Mouse (Mus musculus): ENCODE measurements at regions not wholly inside any gene's neighbourhood (a gene's known extent, or its start where the extent isn't known, plus 50 kb on each side); places are given as distances from the start of the nearest gene placed in this dataset.

DNA sequence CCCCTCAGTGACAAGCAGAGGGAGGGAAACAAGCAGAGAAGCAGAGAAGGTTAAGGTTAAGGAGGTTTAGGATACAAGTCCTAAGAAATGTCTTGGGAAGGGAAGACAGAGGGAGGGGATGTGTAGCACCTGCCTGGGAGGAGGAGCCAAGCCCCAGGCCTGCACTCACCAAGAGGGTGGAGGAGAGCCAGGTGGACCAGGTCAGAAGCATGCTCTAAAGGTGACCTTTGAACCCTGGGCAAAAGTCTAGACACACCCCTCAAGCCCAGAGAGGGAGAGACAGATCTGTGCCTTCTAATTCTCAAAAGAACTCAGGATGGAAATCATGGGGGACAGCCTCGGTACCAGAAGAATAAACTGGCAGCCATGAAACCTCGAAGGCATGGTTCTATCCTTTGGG lies 54.4 kb upstream of the Calm2 start:
- no peak for ATAC-seq (replicated peaks; ENCODE audit: insufficient number of reproducible peaks, low FRiP score, low TSS enrichment, poor library complexity, severe bottlenecking)

DNA sequence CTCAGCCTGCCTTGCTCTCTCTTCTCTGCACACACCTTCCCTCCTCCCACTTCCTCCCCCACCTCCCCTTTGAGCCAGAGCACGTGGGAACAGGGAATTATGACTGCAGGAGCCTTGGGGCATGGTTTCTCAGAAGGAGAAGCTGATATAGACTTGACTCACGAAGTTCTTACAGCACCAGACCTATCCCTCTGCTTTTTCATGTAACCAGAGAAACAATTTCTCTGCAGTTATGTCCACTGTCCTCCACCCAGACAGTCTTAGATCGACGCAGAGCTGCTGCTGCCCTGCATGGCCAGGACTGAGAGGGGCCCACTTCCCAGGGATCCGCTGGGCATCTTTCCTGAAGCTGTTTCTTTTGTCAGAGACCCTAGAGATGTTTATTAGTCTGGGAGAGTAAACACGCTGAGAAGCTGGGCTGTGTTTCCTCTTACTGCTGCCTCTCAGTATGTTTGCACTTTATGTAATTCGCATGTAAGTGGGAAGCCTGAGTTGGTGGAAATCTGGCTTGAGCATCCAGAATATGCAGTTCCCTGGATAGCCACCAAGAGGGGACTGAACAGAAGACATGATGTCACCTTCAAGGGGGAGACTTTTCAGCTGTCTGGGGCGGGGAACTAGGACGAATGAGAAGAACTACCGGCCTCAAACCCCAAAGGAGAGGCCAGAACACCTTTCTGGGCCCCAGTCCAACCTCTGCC lies 55.1 kb upstream of the Calm2 start:
- ATAC-seq (replicated peaks; ENCODE audit: insufficient number of reproducible peaks, low FRiP score, low TSS enrichment, poor library complexity, severe bottlenecking) = no peak

DNA sequence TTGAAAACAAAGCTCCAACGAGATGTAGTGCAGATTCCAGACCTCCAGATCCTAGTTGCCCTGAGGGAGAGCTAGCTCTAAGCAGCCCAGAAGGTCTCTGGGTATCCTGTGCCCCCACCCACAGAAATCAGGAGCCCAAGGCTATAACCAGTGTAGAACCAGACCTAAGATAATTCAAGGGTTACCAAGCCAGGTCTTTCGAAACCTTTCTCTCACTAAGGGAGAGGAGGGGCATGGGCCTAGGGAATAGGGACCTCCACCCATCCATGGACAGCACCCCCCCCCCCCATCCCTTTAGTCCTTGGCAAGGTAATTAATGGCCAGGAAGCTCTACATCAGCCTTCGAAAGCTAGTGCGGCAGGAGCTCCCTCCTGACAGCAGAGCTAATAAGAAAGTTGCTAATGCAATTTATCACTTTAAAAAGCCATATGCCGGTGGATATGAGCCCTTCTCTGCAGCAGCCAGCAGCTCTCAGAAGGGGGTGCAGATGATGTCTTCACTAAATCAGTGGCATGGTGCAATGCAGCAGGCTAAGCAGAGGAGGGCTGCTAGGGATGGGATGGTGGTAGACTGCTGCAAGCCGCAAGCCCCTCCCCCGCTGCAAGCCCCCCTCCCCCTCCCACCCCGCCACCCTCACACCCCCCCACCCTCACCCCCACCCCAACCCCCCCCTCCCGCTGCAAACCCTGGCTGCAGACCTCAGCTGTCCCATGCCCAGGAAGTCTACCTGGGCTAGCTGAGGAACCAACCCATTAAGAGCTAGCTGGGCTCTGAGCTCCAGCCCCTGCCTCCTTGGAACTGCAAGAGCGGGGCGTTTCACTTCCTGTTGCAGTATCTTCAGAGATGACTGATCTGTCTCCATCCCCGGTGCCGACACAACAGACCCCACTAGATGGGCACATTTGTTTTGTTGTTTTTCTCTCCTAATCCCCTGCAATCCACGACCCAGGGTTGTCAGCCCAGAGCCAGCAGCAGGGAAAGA lies 55.9 kb upstream of the Calm2 start:
- ATAC-seq (replicated peaks; ENCODE audit: insufficient number of reproducible peaks, low FRiP score, low TSS enrichment, poor library complexity, severe bottlenecking) = no peak

DNA sequence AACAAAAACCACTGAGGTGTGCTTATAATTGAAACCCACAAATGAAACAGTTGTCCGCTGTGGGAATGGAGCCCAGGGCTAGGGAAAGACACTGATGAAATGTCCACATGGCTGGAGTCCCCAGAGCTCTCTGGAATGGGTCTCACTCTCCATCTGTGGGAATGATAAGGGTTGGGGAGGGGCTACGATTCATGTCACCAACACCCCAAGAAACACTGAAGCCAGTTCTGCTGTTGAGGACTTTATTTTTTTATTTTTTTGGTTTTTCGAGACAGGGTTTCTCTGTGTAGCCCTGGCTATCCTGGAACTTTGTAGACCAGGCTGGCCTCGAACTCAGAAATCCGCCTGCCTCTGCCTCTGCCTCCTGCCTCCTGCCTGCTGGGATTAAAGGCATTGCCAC lies 56.8 kb upstream of the Calm2 start:
- ATAC-seq (replicated peaks; ENCODE audit: insufficient number of reproducible peaks, low FRiP score, low TSS enrichment, poor library complexity, severe bottlenecking) = no peak

DNA sequence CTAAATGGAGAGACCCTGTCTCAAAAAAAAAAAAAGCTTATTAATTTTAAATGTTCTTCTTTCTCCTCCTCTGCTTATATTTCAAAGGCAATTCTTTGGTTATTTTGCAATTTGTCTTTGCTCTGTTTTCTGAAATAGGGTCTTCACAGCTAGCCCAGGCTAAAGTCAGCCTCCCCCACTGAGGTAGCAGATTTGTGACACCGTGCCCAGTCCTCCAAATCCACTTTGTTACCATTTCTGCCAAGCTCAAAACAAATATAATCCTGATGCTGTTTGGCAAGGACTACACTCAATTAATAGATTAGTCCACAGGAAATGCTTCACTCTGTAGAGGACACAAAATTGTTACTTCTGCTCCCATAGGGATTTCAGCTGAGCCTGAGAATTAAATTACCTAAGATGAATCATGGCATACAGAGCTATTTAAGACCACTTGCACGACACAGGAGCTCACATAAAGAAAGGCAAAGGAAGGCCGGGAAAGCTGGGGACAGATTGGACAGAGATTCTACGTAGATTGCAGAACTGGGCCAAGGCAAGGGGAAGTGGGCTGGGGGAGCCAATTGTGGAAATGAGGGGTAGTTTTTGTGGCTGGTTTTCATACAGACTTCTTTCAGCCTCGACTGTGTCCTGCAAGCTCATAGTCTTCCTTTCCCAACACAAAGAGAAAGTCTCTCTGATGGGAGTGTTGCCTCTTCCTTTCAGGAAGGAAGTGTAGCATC lies 58.4 kb upstream of the Calm2 start:
- no peak for ATAC-seq (replicated peaks; ENCODE audit: insufficient number of reproducible peaks, low FRiP score, low TSS enrichment, poor library complexity, severe bottlenecking)

DNA sequence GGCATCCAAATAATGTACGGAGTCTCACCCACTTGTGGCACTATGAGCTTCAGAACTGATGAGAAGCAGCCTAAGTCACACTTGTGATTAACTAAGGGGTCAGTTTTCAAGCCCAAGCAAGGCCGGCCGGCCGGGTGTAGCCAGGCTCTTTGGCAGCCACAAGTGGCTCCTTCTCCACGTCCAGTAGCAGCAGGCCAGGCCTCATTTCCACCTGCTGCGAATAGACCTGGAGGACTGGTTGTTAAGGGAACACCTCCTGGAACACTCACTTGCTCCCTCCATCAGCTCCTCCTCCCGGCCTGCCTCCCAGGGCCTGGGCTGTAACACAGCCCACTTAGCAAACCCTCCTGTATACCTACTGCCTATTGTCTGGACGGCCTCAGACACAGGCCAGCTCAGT lies 61.1 kb upstream of the Calm2 start:
- no peak for ATAC-seq (replicated peaks; ENCODE audit: insufficient number of reproducible peaks, low FRiP score, low TSS enrichment, poor library complexity, severe bottlenecking)

DNA sequence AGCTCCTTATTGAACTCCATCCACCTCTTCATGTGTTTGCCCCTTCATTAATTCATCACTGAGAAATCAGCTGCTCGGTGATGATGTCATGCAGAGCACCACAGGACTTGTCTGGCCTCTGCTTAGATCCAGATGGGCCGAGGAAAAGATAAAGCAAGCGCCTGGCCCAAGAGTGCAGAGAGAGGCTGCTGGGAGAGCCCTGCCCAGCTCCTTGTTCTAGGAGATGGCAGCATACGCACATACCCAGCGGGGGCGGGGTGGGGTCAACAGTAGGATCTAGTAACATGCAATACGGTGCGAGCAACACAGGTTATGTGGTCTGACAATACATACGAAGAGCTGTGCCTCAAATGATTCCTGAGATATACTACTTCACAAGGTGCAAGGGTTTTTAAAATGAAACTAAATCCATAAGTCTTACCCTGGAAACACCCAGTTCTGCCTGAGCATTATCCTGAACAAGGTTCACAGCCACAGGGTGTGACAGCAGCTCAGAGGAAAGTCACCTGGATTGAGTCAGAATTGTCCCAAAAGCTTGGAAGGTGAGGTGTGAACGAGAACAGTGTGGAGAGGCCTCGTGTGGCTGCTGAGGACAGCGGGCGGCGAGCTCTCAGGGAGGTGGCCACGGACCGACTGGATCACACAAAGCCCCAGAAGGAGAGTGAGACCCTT lies 62.0 kb upstream of the Calm2 start:
- no peak for ATAC-seq (replicated peaks; ENCODE audit: insufficient number of reproducible peaks, low FRiP score, low TSS enrichment, poor library complexity, severe bottlenecking)

DNA sequence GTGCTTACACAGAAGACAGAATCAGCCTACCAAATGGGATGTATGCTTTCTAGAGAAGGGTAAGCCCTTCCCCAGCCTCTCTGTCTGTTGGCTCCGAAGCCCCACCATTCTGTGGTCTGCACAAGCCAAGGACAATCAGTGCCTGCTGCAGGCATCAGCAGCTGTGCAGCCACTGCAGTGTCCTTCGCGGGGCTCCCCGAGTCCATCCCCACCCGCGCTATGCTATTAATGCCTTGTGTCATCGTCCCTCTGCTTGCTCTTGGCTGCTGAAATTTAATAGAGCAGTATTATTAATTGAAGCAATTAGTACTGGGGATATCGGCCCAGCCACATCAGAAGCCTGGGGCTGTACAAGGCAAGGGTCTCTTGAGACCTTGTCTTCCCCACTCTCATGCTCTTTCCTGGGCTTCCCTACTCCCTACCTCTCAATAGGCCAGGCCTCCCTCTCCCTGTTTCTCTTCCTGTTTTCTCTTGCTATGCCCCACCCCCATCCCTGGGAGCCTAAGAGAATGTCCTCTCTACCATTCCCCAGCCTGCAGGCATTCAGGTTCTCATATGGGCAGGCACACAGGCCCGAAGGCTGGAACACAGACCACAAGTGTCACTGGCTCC lies 65.4 kb upstream of the Calm2 start:
- ATAC-seq (replicated peaks; ENCODE audit: insufficient number of reproducible peaks, low FRiP score, low TSS enrichment, poor library complexity, severe bottlenecking) = no peak

DNA sequence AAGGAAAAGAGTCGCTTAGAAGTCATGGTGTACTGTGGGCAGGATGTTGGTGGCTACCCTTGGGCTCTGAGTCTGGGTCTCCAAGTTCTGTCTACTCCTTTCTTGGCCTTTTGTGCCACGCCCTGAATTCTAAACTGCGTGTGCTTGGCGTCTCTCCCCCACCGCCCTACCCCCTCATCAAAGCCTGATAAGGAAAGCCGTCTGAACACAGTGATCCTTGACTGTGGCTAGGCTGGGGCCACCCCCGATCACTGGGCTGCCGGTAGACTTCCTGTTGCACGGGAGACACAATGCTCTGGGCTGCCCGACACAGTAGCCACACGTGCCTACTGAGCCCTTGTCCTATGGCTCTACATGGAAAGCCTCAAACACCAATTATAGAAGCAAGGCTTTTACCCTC lies 67.1 kb upstream of the Calm2 start:
- ATAC-seq (replicated peaks; ENCODE audit: insufficient number of reproducible peaks, low FRiP score, low TSS enrichment, poor library complexity, severe bottlenecking) = peak; percentile 40; the same call in 1 of the 2 replicates

DNA sequence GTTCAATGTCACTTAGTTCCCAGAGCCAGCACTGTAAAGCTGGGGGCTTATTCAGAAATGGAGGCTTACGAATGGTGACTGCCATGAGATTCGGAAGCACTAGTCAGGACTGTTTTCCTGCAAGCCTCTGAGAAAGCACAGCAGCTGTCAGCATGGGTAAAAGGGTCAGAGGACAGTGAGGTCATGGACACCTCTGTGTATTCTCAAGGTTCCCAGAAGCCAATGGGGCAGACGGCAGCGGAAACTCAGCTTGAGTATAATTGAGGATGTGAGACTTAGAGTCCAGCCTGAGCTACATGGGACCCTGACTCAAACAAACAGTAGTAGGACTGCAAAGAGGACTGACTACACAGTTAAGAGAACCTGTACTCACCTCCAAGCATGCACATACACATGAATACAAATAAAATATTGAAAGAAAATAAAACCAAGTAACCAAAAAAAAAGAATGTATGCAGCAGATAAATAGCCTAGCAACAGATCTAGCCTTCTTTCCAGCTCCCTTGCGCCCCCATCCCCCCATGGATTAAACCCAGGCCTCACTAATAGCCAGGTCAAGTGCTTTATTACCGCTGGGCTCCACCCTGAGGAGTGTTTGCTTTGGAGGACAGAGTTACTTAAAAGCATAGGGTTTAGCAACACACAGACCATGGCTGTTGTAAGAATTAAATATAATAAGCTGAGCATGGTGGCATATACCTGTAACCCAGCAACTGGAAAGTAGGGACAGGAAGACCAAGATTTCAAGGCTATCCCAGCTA lies 67.8 kb upstream of the Calm2 start:
- no peak for ATAC-seq (replicated peaks; ENCODE audit: insufficient number of reproducible peaks, low FRiP score, low TSS enrichment, poor library complexity, severe bottlenecking)

DNA sequence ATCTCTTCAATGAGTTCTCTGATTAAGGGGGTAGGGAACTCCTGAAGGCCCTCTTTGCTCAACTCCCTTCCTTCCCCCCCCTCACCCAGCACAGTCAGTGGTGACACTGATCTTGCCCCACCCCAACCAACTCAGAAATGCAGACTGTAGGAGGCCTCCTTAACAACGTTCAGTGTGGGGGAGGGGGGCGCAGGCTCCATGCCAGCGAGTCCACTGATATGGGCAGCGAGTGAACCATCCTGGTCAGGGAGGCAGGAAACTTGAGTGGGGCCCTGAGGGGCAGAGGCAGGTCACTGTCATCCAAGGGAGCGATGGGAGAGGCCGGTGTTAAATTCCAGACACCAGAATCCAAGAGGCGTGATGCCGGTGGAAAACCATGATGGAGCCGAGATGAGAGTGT lies 70.5 kb upstream of the Calm2 start:
- no peak for ATAC-seq (replicated peaks; ENCODE audit: insufficient number of reproducible peaks, low FRiP score, low TSS enrichment, poor library complexity, severe bottlenecking)

DNA sequence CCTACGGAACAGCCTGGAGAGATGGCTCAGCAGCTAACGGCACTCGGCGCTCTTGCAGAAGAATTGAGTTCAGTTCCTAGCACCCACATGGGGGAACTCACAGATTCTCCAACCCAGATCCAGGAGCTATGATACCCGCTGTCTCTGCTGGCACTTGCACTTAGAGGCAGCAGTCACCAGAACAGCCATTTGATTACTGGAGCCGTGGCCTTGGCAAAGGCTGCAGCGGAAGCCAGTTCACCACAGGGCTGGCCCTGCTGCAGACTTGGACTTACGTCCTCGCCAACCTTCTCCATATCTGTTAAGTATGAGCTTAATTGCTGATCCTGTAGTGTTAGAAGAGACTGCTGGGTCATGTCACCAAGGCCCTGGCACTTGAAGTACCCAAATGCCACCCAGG lies 72.7 kb upstream of the Calm2 start:
- ATAC-seq (replicated peaks; ENCODE audit: insufficient number of reproducible peaks, low FRiP score, low TSS enrichment, poor library complexity, severe bottlenecking) = no peak

DNA sequence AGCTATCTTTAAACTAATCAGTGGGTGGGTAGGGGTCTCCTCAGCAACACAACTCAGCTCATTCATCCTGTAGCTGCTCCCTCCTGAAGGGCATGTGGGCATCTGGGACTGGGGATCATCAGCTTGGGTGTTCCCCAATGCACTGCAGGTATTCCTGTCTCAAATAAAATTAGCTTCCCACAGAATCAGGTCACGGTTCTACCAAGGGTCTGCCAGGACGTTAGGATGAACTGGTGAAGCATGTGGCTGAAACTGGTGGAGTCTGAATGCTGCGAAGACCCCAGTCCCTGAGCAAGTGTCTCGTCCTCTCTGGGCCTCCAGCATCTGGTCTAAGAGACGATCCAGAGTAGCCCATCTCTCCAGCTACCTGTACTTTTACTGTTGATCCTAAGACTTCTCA lies 74.1 kb upstream of the Calm2 start:
- no peak for ATAC-seq (replicated peaks; ENCODE audit: insufficient number of reproducible peaks, low FRiP score, low TSS enrichment, poor library complexity, severe bottlenecking)

DNA sequence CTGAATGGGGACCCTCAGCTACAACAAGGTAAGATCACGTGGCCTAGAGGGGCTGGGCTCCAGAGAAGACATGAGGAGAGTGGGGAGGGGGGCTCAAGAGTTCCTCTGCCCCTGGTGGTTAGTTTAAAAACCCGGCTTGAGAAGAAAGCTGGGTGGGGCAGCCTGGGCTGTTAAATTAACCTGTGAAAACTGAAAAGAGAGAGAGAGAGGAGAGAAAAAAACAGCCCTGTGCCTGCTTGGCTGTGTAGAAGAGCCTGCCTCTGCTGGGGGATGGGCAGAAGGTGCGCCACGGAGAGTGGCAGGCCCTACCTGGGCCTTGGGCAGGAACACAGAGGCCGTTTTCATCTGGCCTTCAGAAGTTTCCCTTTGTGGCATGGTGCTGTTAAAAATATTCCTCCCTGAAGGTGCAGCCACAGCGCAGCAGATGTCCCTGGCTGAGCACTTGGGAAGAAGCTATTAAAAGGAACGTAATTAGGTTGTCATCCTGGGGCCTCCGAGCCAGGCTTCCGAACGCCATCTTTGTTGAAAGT lies 75.0 kb upstream of the Calm2 start:
- ATAC-seq (replicated peaks; ENCODE audit: insufficient number of reproducible peaks, low FRiP score, low TSS enrichment, poor library complexity, severe bottlenecking) = no peak

DNA sequence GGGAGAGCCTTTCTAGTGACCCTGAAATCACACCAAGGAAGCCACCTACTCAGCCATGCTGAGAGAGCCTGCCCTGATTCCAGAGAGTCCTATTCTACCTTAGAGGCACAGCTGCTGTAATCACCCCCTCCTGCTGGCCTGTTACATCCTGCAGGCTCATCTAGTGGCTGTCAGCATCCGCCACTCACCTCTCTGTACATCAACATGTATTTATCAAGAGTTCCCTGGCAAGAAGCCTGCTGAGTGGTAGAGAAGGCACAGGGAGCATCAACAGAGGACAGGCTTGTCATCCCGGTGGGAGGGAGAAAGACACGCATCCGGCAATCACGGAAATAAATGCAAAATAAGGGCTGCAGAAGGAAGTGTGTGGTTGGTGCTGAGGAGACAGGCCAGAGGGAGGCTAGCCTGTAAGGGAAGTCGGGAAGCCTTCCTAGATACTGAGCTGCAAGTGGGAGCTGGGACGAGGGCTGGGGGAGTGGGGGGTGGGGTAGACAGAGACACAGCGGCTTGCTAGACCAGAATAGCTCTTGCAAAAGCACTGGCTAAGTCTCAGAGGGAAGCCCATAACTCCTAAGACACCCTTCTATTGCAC lies 75.9 kb upstream of the Calm2 start:
- no peak for ATAC-seq (replicated peaks; ENCODE audit: insufficient number of reproducible peaks, low FRiP score, low TSS enrichment, poor library complexity, severe bottlenecking)

DNA sequence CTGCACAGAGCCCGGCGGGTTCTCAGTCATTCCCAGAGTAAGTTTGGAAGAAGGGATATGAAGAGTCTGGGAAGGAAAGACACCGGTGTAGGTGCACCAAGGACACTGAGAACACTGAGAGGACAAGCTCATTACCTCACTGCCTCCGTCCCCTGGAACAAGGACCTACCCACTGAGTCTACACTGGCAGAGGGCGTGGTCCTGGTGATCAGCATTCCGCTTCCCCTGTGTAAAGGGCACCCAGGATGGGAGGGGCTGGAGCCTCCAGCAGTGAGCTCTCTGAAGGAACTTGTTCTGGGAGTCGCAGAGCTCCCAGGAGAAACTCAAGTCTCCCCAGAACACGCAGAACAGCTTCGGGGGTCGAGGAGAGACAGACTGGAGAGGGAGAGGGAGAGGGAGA lies 76.9 kb upstream of the Calm2 start:
- ATAC-seq (replicated peaks; ENCODE audit: insufficient number of reproducible peaks, low FRiP score, low TSS enrichment, poor library complexity, severe bottlenecking) = peak; percentile 89

DNA sequence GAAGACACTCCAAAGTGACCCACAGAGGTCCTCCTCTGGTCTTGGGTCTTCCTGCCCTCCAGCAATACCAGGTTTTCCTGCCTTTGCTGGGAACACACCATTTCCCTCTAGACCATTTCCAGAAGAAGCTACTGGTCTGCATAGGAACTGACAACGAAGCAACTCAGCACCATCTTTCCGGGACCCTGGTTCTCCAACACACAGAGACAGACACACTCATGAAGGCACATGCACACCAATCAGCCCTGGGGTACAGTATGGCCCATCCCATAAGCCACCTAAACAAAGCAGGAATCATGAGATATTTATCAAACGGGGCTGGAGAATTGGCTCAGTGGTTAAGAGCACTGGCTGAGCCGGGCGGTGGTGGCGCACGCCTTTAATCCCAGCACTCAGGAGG lies 80.4 kb upstream of the Calm2 start:
- ATAC-seq (replicated peaks; ENCODE audit: insufficient number of reproducible peaks, low FRiP score, low TSS enrichment, poor library complexity, severe bottlenecking) = no peak

Data from monocyte, adult 5-6 weeks (primary cell).